Mouse (Mus musculus) myocyte (in vitro differentiated cells): ENCODE measurements at regions not wholly inside any gene's neighbourhood (a gene's known extent, or its start where the extent isn't known, plus 50 kb on each side); places are given as distances from the start of the nearest gene placed in this dataset.

Experiments
- E2F4 ChIP-seq: IDR thresholded peaks from one replicate; pipeline ENCODE4 v1.6.1; 2011; ENCODE audit warnings: mild to moderate bottlenecking, control low read depth, moderate library complexity; ENCODE audit not compliant: insufficient read depth
- MAX ChIP-seq: IDR thresholded peaks from one replicate; pipeline ENCODE4 v1.6.1; 2011; ENCODE audit warnings: low read depth, mild to moderate bottlenecking, control low read depth
- MYOD1 ChIP-seq, 3 experiments: IDR thresholded peaks; one replicate each; pipeline ENCODE4 v1.6.1; 2011; ENCODE audit warnings: control low read depth in 2 of 3, low read depth in 2 of 3, mild to moderate bottlenecking in 2 of 3, moderate library complexity in 1 of 3; ENCODE audit not compliant: insufficient read length in 2 of 3, control insufficient read depth in 1 of 3
- MYOG ChIP-seq, 3 experiments: IDR thresholded peaks; one replicate each; pipeline ENCODE4 v1.6.1; 2011; ENCODE audit warnings: control low read depth in 2 of 3, low read depth in 2 of 3, mild to moderate bottlenecking in 2 of 3; ENCODE audit not compliant: insufficient read length in 2 of 3, control insufficient read depth in 1 of 3, insufficient read depth in 1 of 3
- POLR2A ChIP-seq: IDR thresholded peaks from one replicate; pipeline ENCODE4 v1.6.1; 2011; ENCODE audit warnings: low read depth, mild to moderate bottlenecking, control low read depth, moderate library complexity; ENCODE audit not compliant: insufficient read length
- POLR2AphosphoS2 ChIP-seq: IDR thresholded peaks from one replicate; pipeline ENCODE4 v1.6.1; 2011; ENCODE audit warnings: low read depth, control low read depth; ENCODE audit not compliant: insufficient read length
- SRF ChIP-seq: IDR thresholded peaks from one replicate; pipeline ENCODE4 v1.6.1; 2011; ENCODE audit warnings: low read depth; ENCODE audit not compliant: control insufficient read depth, insufficient read length
- TCF12 ChIP-seq: IDR thresholded peaks from one replicate; pipeline ENCODE4 v1.6.1; 2011; ENCODE audit warnings: mild to moderate bottlenecking, control low read depth; ENCODE audit not compliant: poor library complexity, insufficient read depth, severe bottlenecking
- USF1 ChIP-seq: IDR thresholded peaks from one replicate; pipeline ENCODE4 v1.6.1; 2011; ENCODE audit warnings: low read depth, mild to moderate bottlenecking, control low read depth, moderate library complexity

GRCm38 (mm10) chr12:70712322-70713024 lies 112.8 kb upstream of the Frmd6 start:
- TF ChIP-seq USF1, result no peak
- TF ChIP-seq POLR2A, result no peak
- TF ChIP-seq SRF, result no peak
- no peak for TF ChIP-seq MAX
- TF ChIP-seq TCF12, result no peak
- no peak for TF ChIP-seq MYOD1 (IDR thresholded peaks at IDR 0.05; ENCODE audit: control insufficient read depth in 1 of 3, insufficient read length in 2 of 3, low read depth in 2 of 3)
- TF ChIP-seq E2F4, result no peak
- TF ChIP-seq MYOG (IDR thresholded peaks at IDR 0.05; ENCODE audit: control insufficient read depth in 1 of 3, insufficient read depth in 1 of 3, insufficient read length in 2 of 3, low read depth in 2 of 3), result no peak
- TF ChIP-seq POLR2AphosphoS2, result no peak
